Mouse (Mus musculus): ENCODE measurements around the gene Psmb8.

Psmb8 gene

GRCm38 (mm10) chr17:34193468-34193867, 4.1 kb upstream of the Psmb8 start:
- DNase-seq (ENCODE audit: low spot score in 2 of 2), result no peak

- DNase-seq (ENCODE audit: low spot score in 2 of 2), result no peak
These were observed 2.8 kb upstream of the Psmb8 start for GRCm38 (mm10) chr17:34194723-34195122.

- no peak for DNase-seq (ENCODE audit: low spot score in 2 of 2)
These were observed 1.0 kb upstream of the Psmb8 start for GRCm38 (mm10) chr17:34196491-34196890.

GRCm38 (mm10) chr17:34197904-34198520, 491 bp downstream of the Psmb8 start:
- DNase-seq (ENCODE audit: low spot score in 2 of 2), result no peak

GRCm38 (mm10) chr17:34198521-34198912, 996 bp downstream of the Psmb8 start:
- DNase-seq (ENCODE audit: low spot score in 2 of 2), result no peak

GRCm38 (mm10) chr17:34199050-34199619, 1.6 kb downstream of the Psmb8 start:
- no peak for DNase-seq (ENCODE audit: low spot score in 2 of 2)

DNA sequence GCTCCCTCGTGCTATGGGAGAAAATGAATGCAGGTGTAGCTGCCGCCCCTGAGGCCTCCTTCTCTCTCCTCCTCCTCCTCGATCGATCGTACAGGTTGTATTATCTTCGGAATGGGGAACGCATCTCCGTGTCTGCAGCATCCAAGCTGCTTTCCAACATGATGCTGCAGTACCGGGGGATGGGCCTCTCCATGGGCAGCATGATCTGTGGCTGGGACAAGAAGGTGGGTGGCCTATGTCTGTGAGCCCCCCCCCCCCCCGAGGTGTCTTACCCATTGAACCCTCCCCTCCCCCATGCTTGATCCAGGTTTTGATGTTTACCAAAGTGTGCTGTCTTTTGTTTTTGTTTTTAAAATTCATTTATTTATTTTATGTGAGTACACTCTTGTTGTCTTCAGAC, 2.5 kb downstream of the Psmb8 start:
- no peak for DNase-seq (ENCODE audit: low spot score in 2 of 2)

- no peak for DNase-seq (ENCODE audit: low spot score in 2 of 2)
These were observed 3.4 kb downstream of the Psmb8 start for GRCm38 (mm10) chr17:34200772-34201505.

DNA sequence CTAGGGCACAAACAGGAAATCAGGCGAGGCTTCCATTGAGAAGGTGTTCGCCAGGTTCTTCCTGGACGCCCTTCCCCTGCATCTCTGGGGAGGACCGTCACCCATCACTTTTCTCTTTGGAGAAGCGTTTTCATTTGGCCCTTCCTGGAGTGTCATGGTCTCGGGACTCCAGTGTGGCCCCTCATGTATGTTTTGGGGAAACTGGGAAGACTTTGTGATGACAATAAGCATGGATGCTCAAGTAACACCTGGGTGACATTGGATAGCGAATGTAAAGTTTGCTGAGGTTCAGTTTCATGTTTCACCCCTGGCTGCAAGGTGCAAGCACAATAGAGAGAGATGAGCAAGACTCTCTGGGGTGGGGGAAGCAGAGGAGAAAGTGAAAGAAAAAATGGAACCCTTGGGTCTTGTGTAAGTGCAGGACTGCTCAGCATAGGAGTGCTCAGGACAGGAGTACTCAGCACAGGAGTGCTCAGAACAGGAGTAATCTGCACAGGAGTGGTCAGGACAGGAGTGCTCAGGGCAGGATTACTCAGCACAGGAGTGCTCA, 4.1 kb downstream of the Psmb8 start:
- DNase-seq (ENCODE audit: low spot score in 2 of 2), result no peak

DNA sequence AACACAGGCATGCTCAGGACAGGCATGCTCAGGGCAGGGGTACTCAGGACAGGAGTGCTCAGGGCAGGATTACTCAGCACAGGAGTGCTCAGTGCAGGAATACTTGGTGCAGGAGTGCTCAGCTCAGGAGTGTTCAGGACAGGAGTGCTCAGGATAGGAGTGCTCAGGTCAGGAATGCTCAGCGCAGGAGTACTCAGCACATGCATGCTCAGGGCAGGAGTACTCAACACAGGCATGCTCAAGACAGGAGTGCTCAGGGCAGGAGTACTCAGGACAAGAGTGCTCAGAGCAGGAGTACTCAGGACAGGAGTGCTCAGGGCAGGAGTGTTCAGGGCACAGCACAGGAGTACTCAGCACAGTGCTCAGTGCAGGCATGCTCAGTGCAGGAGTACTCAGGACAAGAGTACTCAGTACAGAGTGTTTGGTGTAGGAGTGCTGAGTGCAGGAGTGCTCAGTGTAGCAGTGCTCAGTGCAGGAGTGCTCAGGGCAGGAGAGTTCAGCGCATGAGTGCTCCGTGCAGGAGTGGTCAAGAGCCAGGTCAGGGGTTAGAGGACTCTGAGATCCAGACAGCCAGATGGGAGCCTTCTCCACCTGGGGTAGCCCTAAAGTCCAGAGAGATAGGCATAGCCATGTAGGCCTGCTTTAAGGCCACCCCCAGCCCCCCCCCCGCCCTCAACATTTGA, 5.4 kb downstream of the Psmb8 start:
- no peak for DNase-seq (ENCODE audit: low spot score in 2 of 2)

GRCm38 (mm10) chr17:34203444-34203843, 5.9 kb downstream of the Psmb8 start, which contains the start of gene Tap2:
Tap2 (plus strand) TSS chr17:34203527.
- no peak for DNase-seq (ENCODE audit: low spot score in 2 of 2)

- DNase-seq (ENCODE audit: low spot score in 2 of 2), result peak in 1 of 2 experiments; percentile 81
These were observed 6.9 kb downstream of the Psmb8 start for GRCm38 (mm10) chr17:34204303-34205010.

GRCm38 (mm10) chr17:34205021-34205745, 7.7 kb downstream of the Psmb8 start:
- DNase-seq (ENCODE audit: low spot score in 2 of 2), result no peak

DNA sequence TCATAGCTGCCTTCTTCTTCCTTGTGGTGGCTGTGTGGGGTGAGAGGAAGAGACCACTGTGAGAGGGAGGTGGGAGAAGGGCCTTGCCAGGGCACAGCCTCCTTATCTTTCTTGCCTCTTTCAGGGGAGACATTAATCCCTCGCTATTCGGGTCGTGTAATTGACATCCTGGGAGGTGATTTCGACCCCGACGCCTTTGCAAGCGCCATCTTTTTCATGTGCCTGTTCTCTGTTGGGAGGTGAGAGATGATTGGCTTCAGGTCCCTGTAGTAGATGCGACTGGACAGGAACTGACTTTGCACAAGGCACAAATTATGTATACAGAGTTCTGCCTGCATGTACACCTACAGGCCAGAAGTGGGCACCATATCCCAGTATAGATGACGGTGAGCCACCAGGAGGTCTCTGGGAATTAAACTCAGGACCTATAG, 8.2 kb downstream of the Psmb8 start:
- no peak for DNase-seq (ENCODE audit: low spot score in 2 of 2)

DNA sequence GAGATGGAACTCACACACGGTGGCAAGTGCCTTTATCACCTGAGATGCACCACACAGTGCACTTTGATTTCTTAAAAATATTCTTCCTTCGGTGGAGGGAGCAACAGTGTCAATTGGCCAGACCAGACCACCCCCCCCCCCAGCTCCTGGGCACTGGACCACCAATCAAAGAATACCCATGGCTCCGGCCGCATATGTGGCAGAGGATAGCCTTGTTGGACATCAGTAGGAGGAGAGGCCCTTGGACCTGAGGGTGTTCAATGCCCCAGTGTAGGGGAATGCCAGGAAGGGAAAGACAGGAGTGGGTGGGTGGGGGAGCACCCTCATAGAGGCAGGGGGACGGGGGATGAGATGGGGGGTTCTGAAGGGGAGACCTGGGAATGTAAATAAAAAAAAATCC, 9.2 kb downstream of the Psmb8 start:
- DNase-seq (ENCODE audit: low spot score in 2 of 2), result no peak

- no peak for DNase-seq (ENCODE audit: low spot score in 2 of 2)
These were observed 9.9 kb downstream of the Psmb8 start for GRCm38 (mm10) chr17:34207456-34207855.

GRCm38 (mm10) chr17:34207866-34208265, 10.3 kb downstream of the Psmb8 start:
- no peak for DNase-seq (ENCODE audit: low spot score in 2 of 2)

DNA sequence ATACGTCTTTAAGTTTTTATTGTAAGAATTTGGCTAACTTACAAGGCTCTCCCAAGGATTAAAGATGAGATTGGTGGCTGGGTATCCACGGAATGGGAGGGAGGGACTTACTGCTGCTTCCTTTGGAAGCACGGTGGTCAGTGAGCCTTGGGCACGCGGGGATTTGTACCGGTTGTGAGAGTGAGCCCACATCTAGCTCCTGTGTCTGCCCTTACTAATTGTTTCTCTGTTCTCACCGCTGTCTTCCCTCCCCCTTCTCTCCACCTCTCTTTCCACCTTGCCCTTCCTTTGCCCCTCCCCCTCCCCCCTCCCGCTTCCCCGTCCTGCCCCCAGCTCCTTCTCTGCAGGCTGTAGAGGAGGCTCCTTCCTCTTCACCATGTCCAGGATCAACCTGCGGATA, 10.9 kb downstream of the Psmb8 start:
- no peak for DNase-seq (ENCODE audit: low spot score in 2 of 2)

- no peak for DNase-seq (ENCODE audit: low spot score in 2 of 2)
These were observed 12.2 kb downstream of the Psmb8 start for GRCm38 (mm10) chr17:34209680-34210079.

GRCm38 (mm10) chr17:34210599-34210998, 13.1 kb downstream of the Psmb8 start:
- no peak for DNase-seq (ENCODE audit: low spot score in 2 of 2)

Data from frontal cortex, postnatal 10 days (tissue).